Mouse (Mus musculus) urinary bladder, adult 2 months (tissue): ENCODE measurements around the gene Col1a2. TPM values are rescaled to one million over a fixed set of nuclear protein-coding genes. Genes with fewer than 3 reads are reported as not detected.
A peak's percentile ranks its signal among the peaks of the same experiment; 100 is the strongest.

ENCODE experiments used
- DNase-seq: peaks from one replicate; pipeline ENCODE4 v3.0.0; 2022; ENCODE audit warnings: low spot score
- polyA plus RNA-seq: library from polyadenylated mRNA; depleted of rRNA; stranded (reverse); fragments of >200 nt; gene quantifications from 2 replicates; pipeline ENCODE4 v1.2.3, GENCODE M21; 2012

Col1a2 gene
- polyA plus RNA-seq, 1 experiment = 1,014 TPM

GRCm38 (mm10) chr6:4521031-4521430 is 16.4 kb downstream of the Col1a2 start:
- no peak for DNase-seq

- no peak for DNase-seq
These were observed 23.8 kb downstream of the Col1a2 start for GRCm38 (mm10) chr6:4528439-4528838.

- DNase-seq = no peak
These were observed 26.4 kb downstream of the Col1a2 start for GRCm38 (mm10) chr6:4530986-4531385.

- DNase-seq = no peak
These were observed 28.3 kb downstream of the Col1a2 start for GRCm38 (mm10) chr6:4532898-4533297.

- DNase-seq = no peak
These were observed 30.0 kb downstream of the Col1a2 start for GRCm38 (mm10) chr6:4534462-4535079.

- DNase-seq = no peak
These were observed 37.5 kb downstream of the Col1a2 start for GRCm38 (mm10) chr6:4541926-4542715.

- DNase-seq = no peak
These were observed 39.9 kb downstream of the Col1a2 start for GRCm38 (mm10) chr6:4544554-4544953.

GRCm38 (mm10) chr6:4545727-4546126 is 41.1 kb downstream of the Col1a2 start:
- DNase-seq = peak; percentile 35

GRCm38 (mm10) chr6:4548894-4549293 is 44.3 kb downstream of the Col1a2 start:
- no peak for DNase-seq

GRCm38 (mm10) chr6:4549846-4550548 is 45.4 kb downstream of the Col1a2 start:
- no peak for DNase-seq

- DNase-seq = no peak
These were observed 45.9 kb downstream of the Col1a2 start for GRCm38 (mm10) chr6:4550549-4550915.

GRCm38 (mm10) chr6:4555366-4555765 is 50.8 kb downstream of the Col1a2 start:
- no peak for DNase-seq

- no peak for DNase-seq
These were observed 52.5 kb downstream of the Col1a2 start for GRCm38 (mm10) chr6:4557086-4557485.

GRCm38 (mm10) chr6:4557678-4558077 is 53.1 kb downstream of the Col1a2 start:
- no peak for DNase-seq

- no peak for DNase-seq
These were observed 56.5 kb downstream of the Col1a2 start for GRCm38 (mm10) chr6:4561156-4561555.

GRCm38 (mm10) chr6:4561621-4562020 is 57.0 kb downstream of the Col1a2 start:
- no peak for DNase-seq

- DNase-seq = no peak
These were observed 57.8 kb downstream of the Col1a2 start for GRCm38 (mm10) chr6:4562401-4562800.

GRCm38 (mm10) chr6:4563477-4563876 is 58.9 kb downstream of the Col1a2 start:
- DNase-seq = no peak

- no peak for DNase-seq
These were observed 65.8 kb downstream of the Col1a2 start for GRCm38 (mm10) chr6:4570412-4570811.

- no peak for DNase-seq
These were observed 73.1 kb downstream of the Col1a2 start for GRCm38 (mm10) chr6:4577756-4578155.

GRCm38 (mm10) chr6:4578343-4578742 is 73.7 kb downstream of the Col1a2 start:
- no peak for DNase-seq

GRCm38 (mm10) chr6:4579620-4580019 is 75.0 kb downstream of the Col1a2 start:
- DNase-seq = no peak

- no peak for DNase-seq
These were observed 78.9 kb downstream of the Col1a2 start for GRCm38 (mm10) chr6:4583485-4583884.
